Mouse (Mus musculus) midbrain, embryonic 11.5 days (tissue): ENCODE results near the gene Fyb. TPM values are rescaled to one million over a fixed set of nuclear protein-coding genes. Genes with fewer than 3 reads are reported as not detected.

Experiments used
- ATAC-seq: fragments of 200-750 bp; cut with Nextera tagmentation; 2 replicates; pipeline ENCODE4 v1.8.0; 2017; ENCODE audit warnings: moderate TSS enrichment, moderate library complexity; ENCODE audit not compliant: low FRiP score
- DNase-seq: peaks from one replicate; pipeline ENCODE4 v3.0.0; 2015; ENCODE audit warnings: low spot score; ENCODE audit errors: missing footprints
- H3K27ac ChIP-seq: fragments of 300-500 bp; sonication (generic); 2 replicates; pipeline ENCODE4 v1.5.1; 2014; ENCODE audit warnings: low read depth, low read length
- H3K27me3 ChIP-seq: fragments of 300-500 bp; sonication (generic); 2 replicates; pipeline ENCODE4 v1.6.1; 2014; ENCODE audit warnings: mild to moderate bottlenecking, low read length, moderate library complexity, mixed read lengths; ENCODE audit not compliant: control insufficient read depth, insufficient read depth
- H3K36me3 ChIP-seq: fragments of 300-500 bp; sonication (generic); 2 replicates; pipeline ENCODE4 v1.6.1; 2014; ENCODE audit warnings: mild to moderate bottlenecking, low read length, moderate library complexity, mixed read lengths; ENCODE audit not compliant: control insufficient read depth, insufficient read depth
- H3K4me1 ChIP-seq: fragments of 300-500 bp; sonication (generic); 2 replicates; pipeline ENCODE4 v1.6.1; 2014; ENCODE audit warnings: low read length; ENCODE audit not compliant: control insufficient read depth, insufficient read depth
- H3K4me2 ChIP-seq: fragments of 300-500 bp; sonication (generic); 2 replicates; pipeline ENCODE4 v1.6.1; 2014; ENCODE audit warnings: mild to moderate bottlenecking, moderate library complexity
- H3K4me3 ChIP-seq: fragments of 300-500 bp; sonication (generic); 2 replicates; pipeline ENCODE4 v1.5.1; 2014; ENCODE audit warnings: low read depth, low read length
- H3K9ac ChIP-seq: fragments of 300-500 bp; sonication (generic); 2 replicates; pipeline ENCODE4 v1.6.1; 2014; ENCODE audit warnings: low read length
- H3K9me3 ChIP-seq: fragments of 300-500 bp; sonication (generic); 2 replicates; pipeline ENCODE4 v1.6.1; 2016; ENCODE audit warnings: low read length; ENCODE audit not compliant: control insufficient read depth
- WGBS: fragments of 180-500 bp; shearing (Covaris S2); extraction: QIAGEN DNeasy Blood & Tissue Kit; methylation state at CpG from one replicate; pipeline ENCODE4 v1.1.7; 2014; 5-methylcytosine and 5-hydroxymethylcytosine counted together
- polyA plus RNA-seq: library from polyadenylated mRNA; unstranded; fragments of >200 nt; fragmentation: Nextera tagmentation; extraction: Ambion mirVana; gene quantifications from 2 replicates; pipeline ENCODE4 v1.2.1, GENCODE M21; 2014

Fyb gene
- polyA plus RNA-seq, 1 experiment from 2014 or later = 3.6 TPM

GRCm38 (mm10) chr15:6600314-6600713 lies 77.7 kb downstream of the Fyb start:
- H3K27me3 ChIP-seq = no peaks in the 10 kb centered on the region
- no peaks in the 10 kb centered on the region for H3K36me3 ChIP-seq
- WGBS = 80% methylated on average over 1 of the region's 1 CpGs
- no peak for DNase-seq
- no peaks in the 10 kb centered on the region for H3K9me3 ChIP-seq
- no peak for ATAC-seq
- no peaks in the 10 kb centered on the region for H3K4me1 ChIP-seq
- H3K9ac ChIP-seq = no peak overlapping the region
- H3K4me2 ChIP-seq = no peak overlapping the region
- no peak overlapping the region for H3K27ac ChIP-seq
- H3K4me3 ChIP-seq = no peak overlapping the region

GRCm38 (mm10) chr15:6601330-6601729 lies 78.7 kb downstream of the Fyb start:
- no peak for DNase-seq
- Histone ChIP-seq H3K4me1 (no peaks in the 10 kb centered on the region), H3K9me3 (no peaks in the 10 kb centered on the region), H3K4me2 (no peak overlapping the region), H3K27me3 (no peaks in the 10 kb centered on the region), H3K4me3 (no peak overlapping the region), H3K27ac (no peak overlapping the region), H3K36me3 (no peaks in the 10 kb centered on the region), H3K9ac (no peak overlapping the region)
- ATAC-seq = no peak
- 85% methylated on average over 6 of the region's 6 CpGs for WGBS

- Histone ChIP-seq H3K4me3 (no peak overlapping the region), H3K4me2 (no peak overlapping the region), H3K9me3 (no peaks in the 10 kb centered on the region), H3K27me3 (no peaks in the 10 kb centered on the region), H3K36me3 (no peaks in the 10 kb centered on the region), H3K4me1 (no peaks in the 10 kb centered on the region), H3K27ac (no peak overlapping the region), H3K9ac (no peak overlapping the region)
- DNase-seq = no peak
- no peak for ATAC-seq
- WGBS = 85% methylated on average over 4 of the region's 4 CpGs
Observed at GRCm38 (mm10) chr15:6602003-6602402, 79.3 kb downstream of the Fyb start.

GRCm38 (mm10) chr15:6610703-6611102 lies 88.0 kb downstream of the Fyb start:
- Histone ChIP-seq H3K4me3 (no peak overlapping the region), H3K27me3 (no peaks in the 10 kb centered on the region), H3K9me3 (no peaks in the 10 kb centered on the region), H3K36me3 (no peaks in the 10 kb centered on the region), H3K27ac (no peak overlapping the region), H3K4me2 (no peak overlapping the region), H3K4me1 (no peaks in the 10 kb centered on the region), H3K9ac (no peak overlapping the region)
- DNase-seq = no peak
- ATAC-seq = no peak
- 83% methylated on average over 5 of the region's 5 CpGs for WGBS

- H3K9ac ChIP-seq = no peak overlapping the region
- H3K4me2 ChIP-seq = no peak overlapping the region
- no peaks in the 10 kb centered on the region for H3K27me3 ChIP-seq
- no peaks in the 10 kb centered on the region for H3K4me1 ChIP-seq
- no peaks in the 10 kb centered on the region for H3K36me3 ChIP-seq
- H3K4me3 ChIP-seq = no peak overlapping the region
- WGBS = 88% methylated on average over 3 of the region's 3 CpGs
- no peak overlapping the region for H3K27ac ChIP-seq
- H3K9me3 ChIP-seq = no peaks in the 10 kb centered on the region
- no peak for DNase-seq
- no peak for ATAC-seq
Observed at GRCm38 (mm10) chr15:6612835-6613234, 90.2 kb downstream of the Fyb start.

- no peak for ATAC-seq
- H3K36me3 ChIP-seq = no peaks in the 10 kb centered on the region
- no peaks in the 10 kb centered on the region for H3K9me3 ChIP-seq
- H3K4me2 ChIP-seq = no peak overlapping the region
- no peak overlapping the region for H3K4me3 ChIP-seq
- no peaks in the 10 kb centered on the region for H3K27me3 ChIP-seq
- H3K27ac ChIP-seq = no peak overlapping the region
- H3K9ac ChIP-seq = no peak overlapping the region
- 76% methylated on average over 5 of the region's 5 CpGs for WGBS
- DNase-seq = no peak
- H3K4me1 ChIP-seq = no peaks in the 10 kb centered on the region
Observed at GRCm38 (mm10) chr15:6616382-6617149, 93.9 kb downstream of the Fyb start.

GRCm38 (mm10) chr15:6619558-6620316 lies 97.1 kb downstream of the Fyb start:
- H3K4me2 ChIP-seq = no peak overlapping the region
- H3K36me3 ChIP-seq = no peaks in the 10 kb centered on the region
- DNase-seq (peak; percentile 28), ATAC-seq (no peak)
- no peak overlapping the region for H3K27ac ChIP-seq
- H3K4me1 ChIP-seq = peaks cover 2% of the 10 kb centered on the region; the same call in 1 of the 2 replicates
- no peaks in the 10 kb centered on the region for H3K9me3 ChIP-seq
- no peak overlapping the region for H3K4me3 ChIP-seq
- H3K9ac ChIP-seq = no peak overlapping the region
- WGBS = 92% methylated on average over 12 of the region's 12 CpGs
- H3K27me3 ChIP-seq = no peaks in the 10 kb centered on the region

- peak; percentile 61; the same call in 1 of the 2 replicates for ATAC-seq
- Histone ChIP-seq H3K9me3 (no peaks in the 10 kb centered on the region), H3K27ac (no peak overlapping the region), H3K9ac (no peak overlapping the region), H3K4me1 (peaks cover 3% of the 10 kb centered on the region; the same call in 1 of the 2 replicates), H3K36me3 (no peaks in the 10 kb centered on the region), H3K27me3 (no peaks in the 10 kb centered on the region), H3K4me2 (no peak overlapping the region), H3K4me3 (no peak overlapping the region)
- peak; percentile 97 for DNase-seq
- 5% methylated on average over 5 of the region's 5 CpGs for WGBS
Observed at GRCm38 (mm10) chr15:6622512-6622911, 99.9 kb downstream of the Fyb start.

GRCm38 (mm10) chr15:6623529-6624228 lies 101.0 kb downstream of the Fyb start:
- Histone ChIP-seq H3K4me2 (no peak overlapping the region), H3K27me3 (no peaks in the 10 kb centered on the region), H3K4me3 (no peak overlapping the region), H3K36me3 (no peaks in the 10 kb centered on the region), H3K9ac (no peak overlapping the region), H3K9me3 (no peaks in the 10 kb centered on the region), H3K27ac (no peak overlapping the region), H3K4me1 (peaks cover 3% of the 10 kb centered on the region; the same call in 1 of the 2 replicates)
- DNase-seq (no peak), ATAC-seq (no peak)
- 93% methylated on average over 8 of the region's 8 CpGs for WGBS
